Mouse (Mus musculus): ENCODE results near the gene Stk11ip. TPM values are rescaled to one million over a fixed set of nuclear protein-coding genes. Genes with fewer than 3 reads are reported as not detected.

Stk11ip gene
- total and polyA plus RNA-seq, 2 experiments from 2014 or later = 8.3 to 18.4 TPM

DNA sequence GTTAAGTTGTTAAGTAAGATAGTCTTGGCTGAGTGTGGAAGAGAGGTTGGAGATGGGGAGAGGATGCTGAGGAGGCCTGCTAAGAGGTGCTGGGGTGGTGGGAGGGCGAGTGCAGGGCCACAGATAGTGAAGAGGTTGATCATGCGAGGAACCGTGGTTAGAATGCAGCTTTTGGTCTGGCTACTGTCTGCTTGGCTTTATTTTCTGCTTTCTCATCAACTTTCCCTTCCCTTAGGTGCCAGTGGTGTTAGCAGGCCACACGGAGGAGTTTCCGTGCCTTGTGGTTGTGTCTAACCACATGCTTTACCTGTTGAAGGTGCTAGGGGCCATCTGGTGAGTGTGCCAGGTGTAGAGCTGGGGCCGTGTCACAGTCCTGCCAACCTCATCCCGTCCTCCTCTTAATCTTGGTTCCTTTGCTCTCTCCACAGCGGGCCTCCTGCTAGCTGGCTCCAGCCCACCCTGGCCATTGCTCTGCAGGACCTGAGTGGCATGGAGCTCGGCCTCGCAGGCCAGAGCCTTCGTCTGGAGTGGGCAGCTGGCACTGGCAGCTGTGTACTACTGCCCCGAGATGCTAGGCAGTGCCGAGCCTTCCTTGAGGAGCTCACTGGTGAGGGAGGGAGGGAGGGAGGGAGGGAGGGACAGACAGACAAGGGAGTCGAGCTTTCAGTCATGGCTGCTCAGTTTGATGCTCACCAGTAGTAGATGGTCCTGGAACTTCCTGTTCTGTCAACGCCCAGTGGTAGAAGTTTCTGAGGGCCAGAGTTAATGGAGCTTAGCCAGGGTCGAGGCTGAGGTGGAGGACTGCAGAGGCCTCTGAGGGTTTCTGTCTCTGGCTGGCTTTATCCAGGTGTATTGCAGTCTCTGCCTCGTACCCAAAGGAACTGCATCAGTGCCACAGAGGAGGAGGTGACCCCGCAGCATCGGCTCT lies 12.3 kb downstream of the Stk11ip start:
- TF ChIP-seq EP300 (IDR thresholded peaks at IDR 0.05; ENCODE audit: low read depth) (no peak), CTCF (IDR thresholded peaks at IDR 0.05; ENCODE audit: low read depth) (no peak)

DNA sequence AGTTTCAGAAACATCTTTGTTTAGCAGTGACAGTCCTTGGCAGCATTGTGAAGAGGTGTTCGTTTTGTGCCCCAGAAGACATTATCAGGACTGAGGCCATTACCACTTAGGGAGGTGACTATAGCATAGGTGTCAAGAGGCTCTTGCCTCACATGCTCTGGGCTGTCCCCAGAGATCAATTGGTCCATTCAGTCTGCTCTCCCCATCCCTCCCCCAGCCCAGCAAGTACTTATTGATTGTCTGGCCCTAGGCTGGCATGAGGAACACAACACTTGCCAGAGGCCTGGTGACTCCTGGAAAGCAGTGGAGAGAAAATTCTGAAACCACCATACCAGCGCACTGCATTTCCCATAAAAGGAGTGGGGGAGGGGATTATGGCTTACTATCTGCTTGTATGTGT lies 16.3 kb downstream of the Stk11ip start:
- peaks cover 34% of the 10 kb centered on the region for H3K36me3 ChIP-seq (replicated peaks; ENCODE audit: control insufficient read depth, insufficient read depth, low read length)
- H3K9ac ChIP-seq (replicated peaks; ENCODE audit: low read depth, low read length) = no peak overlapping the region
- H3K4me3 ChIP-seq (ENCODE audit: low read depth, low read length) = no peak overlapping the region
- H3K27ac ChIP-seq (ENCODE audit: low read depth) = no peak overlapping the region
- no peaks in the 10 kb centered on the region for H3K4me1 ChIP-seq (ENCODE audit: control insufficient read depth, insufficient read depth)
- ATAC-seq (ENCODE audit: insufficient read depth, low read depth) = no peak
- 47% methylated on average over 2 of the region's 2 CpGs for WGBS
- no peak overlapping the region for H3K4me2 ChIP-seq (ENCODE audit: low read depth, low read length)
- TF ChIP-seq CTCF (IDR thresholded peaks at IDR 0.05; ENCODE audit: low read depth) = no peak
- TF ChIP-seq EP300 (IDR thresholded peaks at IDR 0.05; ENCODE audit: low read depth) = no peak
- H3K27me3 ChIP-seq (ENCODE audit: control insufficient read depth, insufficient read depth, low read length) = no peaks in the 10 kb centered on the region
- no peaks in the 10 kb centered on the region for H3K9me3 ChIP-seq (replicated peaks; ENCODE audit: control insufficient read depth, low read length)
- no peak for DNase-seq (ENCODE audit: low spot score)

More for the DNA sequence above, 12.3 kb downstream of the Stk11ip start:
- no peak overlapping the region for H3K27ac ChIP-seq (ENCODE audit: low read depth)
- WGBS = 83% methylated on average over 19 of the region's 19 CpGs
- H3K36me3 ChIP-seq (replicated peaks; ENCODE audit: control insufficient read depth, insufficient read depth, low read length) = peaks cover 63% of the 10 kb centered on the region
- ATAC-seq (ENCODE audit: insufficient read depth, low read depth) (no peak), DNase-seq (ENCODE audit: low spot score) (no peak)
- no peaks in the 10 kb centered on the region for H3K9me3 ChIP-seq (replicated peaks; ENCODE audit: control insufficient read depth, low read length)
- no peak overlapping the region for H3K9ac ChIP-seq (replicated peaks; ENCODE audit: low read depth, low read length)
- no peaks in the 10 kb centered on the region for H3K27me3 ChIP-seq (ENCODE audit: control insufficient read depth, insufficient read depth, low read length)
- no peak overlapping the region for H3K4me3 ChIP-seq (ENCODE audit: low read depth, low read length)
- no peaks in the 10 kb centered on the region for H3K4me1 ChIP-seq (ENCODE audit: control insufficient read depth, insufficient read depth)
- no peak overlapping the region for H3K4me2 ChIP-seq (ENCODE audit: low read depth, low read length)

DNA sequence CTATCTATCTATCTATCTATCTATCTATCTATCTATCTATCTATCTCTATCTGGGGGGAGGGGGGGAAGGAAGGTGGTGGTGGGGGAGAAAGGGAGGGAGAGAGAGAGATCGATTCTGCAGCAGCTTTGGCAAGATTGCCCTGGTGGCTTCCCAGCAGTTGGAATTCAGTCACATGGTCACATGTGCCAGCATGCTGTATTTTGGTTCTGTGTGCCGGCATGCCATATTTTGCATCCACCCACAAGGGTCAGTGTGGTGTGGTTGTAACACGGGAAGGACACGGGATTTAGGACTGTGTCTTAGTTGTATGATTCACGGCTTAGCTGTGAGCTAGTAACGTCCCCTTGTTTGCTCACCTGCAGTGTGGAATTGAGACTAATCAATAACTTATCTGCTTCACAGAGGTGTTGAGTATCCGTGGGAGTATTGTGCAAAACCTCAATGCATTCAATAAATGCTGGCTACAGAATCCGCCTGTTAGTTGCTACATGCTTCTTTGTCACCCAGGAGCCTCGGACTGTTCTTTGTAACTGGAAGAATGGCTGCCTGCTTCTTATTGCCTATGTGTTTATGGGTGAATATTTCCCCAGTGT lies 17.4 kb downstream of the Stk11ip start:
- 73% methylated on average over 9 of the region's 9 CpGs for WGBS
- TF ChIP-seq CTCF (IDR thresholded peaks at IDR 0.05; ENCODE audit: low read depth) (no peak), EP300 (IDR thresholded peaks at IDR 0.05; ENCODE audit: low read depth) (no peak)
- Histone ChIP-seq H3K9me3 (replicated peaks; ENCODE audit: control insufficient read depth, low read length) (no peaks in the 10 kb centered on the region), H3K27ac (ENCODE audit: low read depth) (no peak overlapping the region), H3K36me3 (replicated peaks; ENCODE audit: control insufficient read depth, insufficient read depth, low read length) (peaks cover 25% of the 10 kb centered on the region), H3K4me3 (ENCODE audit: low read depth, low read length) (no peak overlapping the region), H3K27me3 (ENCODE audit: control insufficient read depth, insufficient read depth, low read length) (no peaks in the 10 kb centered on the region), H3K4me2 (ENCODE audit: low read depth, low read length) (no peak overlapping the region), H3K9ac (replicated peaks; ENCODE audit: low read depth, low read length) (no peak overlapping the region), H3K4me1 (ENCODE audit: control insufficient read depth, insufficient read depth) (no peaks in the 10 kb centered on the region)
- no peak for ATAC-seq (ENCODE audit: insufficient read depth, low read depth)
- no peak for DNase-seq (ENCODE audit: low spot score)

DNA sequence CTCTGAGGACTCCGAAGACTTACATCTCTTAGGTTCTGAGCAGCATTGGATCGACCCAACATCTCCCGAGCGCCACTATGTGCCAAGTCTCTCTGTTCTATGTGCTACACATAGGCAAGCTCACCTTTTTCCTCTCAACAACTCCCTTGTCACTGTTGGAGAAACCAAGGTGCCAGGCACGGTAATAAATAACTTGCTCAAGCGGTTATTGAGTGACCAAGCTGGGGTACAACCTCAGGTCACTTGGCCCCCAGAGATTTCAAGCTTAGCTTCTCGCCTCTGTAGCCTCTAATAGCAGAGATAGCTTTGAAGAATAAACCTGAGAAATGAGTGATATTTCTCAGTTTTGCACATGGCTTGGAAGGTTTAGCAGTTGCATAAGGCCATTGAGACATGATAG lies 20.2 kb downstream of the Stk11ip start:
- TF ChIP-seq CTCF (IDR thresholded peaks at IDR 0.05; ENCODE audit: low read depth) (no peak), EP300 (IDR thresholded peaks at IDR 0.05; ENCODE audit: low read depth) (no peak)
- WGBS = 86% methylated on average over 7 of the region's 7 CpGs
- Histone ChIP-seq H3K36me3 (replicated peaks; ENCODE audit: control insufficient read depth, insufficient read depth, low read length) (peaks cover 1% of the 10 kb centered on the region; the same call in 1 of the 2 replicates), H3K9me3 (replicated peaks; ENCODE audit: control insufficient read depth, low read length) (no peaks in the 10 kb centered on the region), H3K9ac (replicated peaks; ENCODE audit: low read depth, low read length) (no peak overlapping the region), H3K27ac (ENCODE audit: low read depth) (no peak overlapping the region), H3K4me2 (ENCODE audit: low read depth, low read length) (no peak overlapping the region), H3K4me3 (ENCODE audit: low read depth, low read length) (no peak overlapping the region), H3K27me3 (ENCODE audit: control insufficient read depth, insufficient read depth, low read length) (no peaks in the 10 kb centered on the region), H3K4me1 (ENCODE audit: control insufficient read depth, insufficient read depth) (peaks cover 8% of the 10 kb centered on the region)
- DNase-seq (ENCODE audit: low spot score) (no peak), ATAC-seq (ENCODE audit: insufficient read depth, low read depth) (no peak)

DNA sequence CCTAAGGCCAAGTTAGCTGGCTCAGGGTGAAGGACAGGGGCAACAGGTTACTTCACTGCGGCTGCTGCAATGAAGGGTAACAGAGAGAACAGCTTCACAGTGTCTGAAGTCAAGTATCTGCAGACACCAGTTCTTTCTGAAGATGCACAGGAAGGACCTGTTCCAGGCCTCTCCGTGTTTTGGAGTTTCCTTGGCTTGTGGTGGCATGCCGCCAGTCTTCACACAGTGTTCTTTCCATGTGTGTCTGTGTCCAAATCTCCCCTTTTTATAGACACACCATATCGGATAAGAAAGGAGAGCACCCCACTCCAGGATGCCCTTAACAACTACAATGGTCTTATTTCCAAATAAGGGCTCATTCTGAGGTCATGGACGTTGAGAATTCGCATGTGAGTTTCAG lies 23.0 kb downstream of the Stk11ip start:
- no peaks in the 10 kb centered on the region for H3K27me3 ChIP-seq (ENCODE audit: control insufficient read depth, insufficient read depth, low read length)
- H3K36me3 ChIP-seq (replicated peaks; ENCODE audit: control insufficient read depth, insufficient read depth, low read length) = no peaks in the 10 kb centered on the region
- no peak overlapping the region for H3K9ac ChIP-seq (replicated peaks; ENCODE audit: low read depth, low read length)
- DNase-seq (ENCODE audit: low spot score) (no peak), ATAC-seq (ENCODE audit: insufficient read depth, low read depth) (no peak)
- H3K4me2 ChIP-seq (ENCODE audit: low read depth, low read length) = no peak overlapping the region
- no peak overlapping the region for H3K4me3 ChIP-seq (ENCODE audit: low read depth, low read length)
- WGBS = 81% methylated on average over 6 of the region's 6 CpGs
- no peaks in the 10 kb centered on the region for H3K9me3 ChIP-seq (replicated peaks; ENCODE audit: control insufficient read depth, low read length)
- TF ChIP-seq CTCF (IDR thresholded peaks at IDR 0.05; ENCODE audit: low read depth) = no peak
- TF ChIP-seq EP300 (IDR thresholded peaks at IDR 0.05; ENCODE audit: low read depth) = no peak
- peaks cover 13% of the 10 kb centered on the region for H3K4me1 ChIP-seq (ENCODE audit: control insufficient read depth, insufficient read depth)
- no peak overlapping the region for H3K27ac ChIP-seq (ENCODE audit: low read depth)

All from heart, postnatal 0 days (tissue).